Mouse (Mus musculus) liver, embryonic 14.5 days (tissue): ENCODE measurements around the gene Masp2.

Source experiments
- CTCF ChIP-seq: IDR thresholded peaks from 2 replicates; pipeline ENCODE4 v1.5.1; 2016; ENCODE audit warnings: antibody characterized with exemption, low read depth, control low read depth
- EP300 ChIP-seq: IDR thresholded peaks from 2 replicates; pipeline ENCODE4 v1.6.1; 2016; ENCODE audit warnings: antibody characterized with exemption, low read depth

GRCm38 (mm10) chr4:148644157-148644511 is 41.8 kb downstream of the Masp2 start:
- TF ChIP-seq EP300 = no peak
- TF ChIP-seq CTCF = peak; percentile 92
